Mouse (Mus musculus) liver, embryonic 12.5 days (tissue): ENCODE results near the gene Kank4. TPM values are rescaled to one million over a fixed set of nuclear protein-coding genes. Genes with fewer than 3 reads are reported as not detected.
"Not testable (repeated sequence)": the region's sequence is repeated elsewhere in the genome, so short reads cannot be mapped to it uniquely, and the experiment has no call there.

Experiments
- ATAC-seq: fragments of 200-750 bp; cut with Nextera tagmentation; 2 replicates; pipeline ENCODE4 v1.8.0; 2017; ENCODE audit warnings: moderate number of reproducible peaks, mild to moderate bottlenecking, moderate library complexity
- H3K27ac ChIP-seq: fragments of 300-500 bp; sonication (generic); 2 replicates; pipeline ENCODE4 v1.5.1; 2016; ENCODE audit warnings: mild to moderate bottlenecking
- H3K27me3 ChIP-seq: fragments of 300-500 bp; sonication (generic); replicated peaks from 2 replicates; pipeline ENCODE4 v1.6.1; 2016; ENCODE audit warnings: mild to moderate bottlenecking, moderate library complexity
- H3K36me3 ChIP-seq: fragments of 300-500 bp; sonication (generic); 2 replicates; pipeline ENCODE4 v1.6.1; 2016; ENCODE audit warnings: mild to moderate bottlenecking, moderate library complexity
- H3K4me1 ChIP-seq: fragments of 300-500 bp; sonication (generic); 2 replicates; pipeline ENCODE4 v1.6.1; 2016
- H3K4me2 ChIP-seq: fragments of 300-500 bp; sonication (generic); 2 replicates; pipeline ENCODE4 v1.6.1; 2016; ENCODE audit warnings: mild to moderate bottlenecking, moderate library complexity
- H3K4me3 ChIP-seq: fragments of 300-500 bp; sonication (generic); 2 replicates; pipeline ENCODE4 v1.5.1; 2016; ENCODE audit warnings: mild to moderate bottlenecking, moderate library complexity
- H3K9ac ChIP-seq: fragments of 300-500 bp; sonication (generic); 2 replicates; pipeline ENCODE4 v1.6.1; 2016; ENCODE audit warnings: mild to moderate bottlenecking, moderate library complexity
- H3K9me3 ChIP-seq: fragments of 300-500 bp; sonication (generic); replicated peaks from 2 replicates; pipeline ENCODE4 v1.6.1; 2016; ENCODE audit warnings: mild to moderate bottlenecking, moderate library complexity
- WGBS: fragments of 180-500 bp; shearing (Covaris S2); methylation state at CpG from one replicate; pipeline ENCODE4 v1.1.7; 2016; ENCODE audit not compliant: insufficient replicate concordance; 5-methylcytosine and 5-hydroxymethylcytosine counted together
- polyA plus RNA-seq: library from polyadenylated mRNA; unstranded; fragments of >200 nt; fragmentation: Nextera tagmentation; extraction: Ambion mirVana; gene quantifications from 2 replicates; pipeline ENCODE4 v1.2.1, GENCODE M21; 2016

Gene Kank4
- polyA plus RNA-seq, 1 experiment from 2014 or later = 0.10 TPM

GRCm38 (mm10) chr4:98845687-98846125 is 28.4 kb upstream of the Kank4 start:
- no peak overlapping the region for H3K4me2 ChIP-seq
- ATAC-seq = no peak
- 0 out of 2 replicates have a peak, but pooled peaks cover 2% of the 10 kb centered on the region for H3K9me3 ChIP-seq
- no peaks in the 10 kb centered on the region for H3K27me3 ChIP-seq
- H3K4me1 ChIP-seq = no peaks in the 10 kb centered on the region
- H3K27ac ChIP-seq = no peak overlapping the region
- no peak overlapping the region for H3K9ac ChIP-seq
- no peak overlapping the region for H3K4me3 ChIP-seq
- 68% methylated on average over 8 of the region's 8 CpGs for WGBS
- no peaks in the 10 kb centered on the region for H3K36me3 ChIP-seq

GRCm38 (mm10) chr4:98845201-98845600 is 27.9 kb upstream of the Kank4 start:
- ATAC-seq = no peak
- H3K27me3 ChIP-seq = no peaks in the 10 kb centered on the region
- H3K36me3 ChIP-seq = no peaks in the 10 kb centered on the region
- no peak overlapping the region for H3K27ac ChIP-seq
- no peaks in the 10 kb centered on the region for H3K4me1 ChIP-seq
- H3K4me2 ChIP-seq = no peak overlapping the region
- H3K9me3 ChIP-seq = 0 out of 2 replicates have a peak, but pooled peaks cover 2% of the 10 kb centered on the region
- no peak overlapping the region for H3K4me3 ChIP-seq
- no peak overlapping the region for H3K9ac ChIP-seq
- 55% methylated on average over 4 of the region's 4 CpGs for WGBS

GRCm38 (mm10) chr4:98843906-98844597 is 26.7 kb upstream of the Kank4 start:
- no peak for ATAC-seq
- H3K9ac ChIP-seq = no peak overlapping the region
- H3K4me1 ChIP-seq = no peaks in the 10 kb centered on the region
- no peaks in the 10 kb centered on the region for H3K27me3 ChIP-seq
- WGBS = 57% methylated on average over 7 of the region's 7 CpGs
- no peak overlapping the region for H3K27ac ChIP-seq
- H3K4me2 ChIP-seq = no peak overlapping the region
- no peaks in the 10 kb centered on the region for H3K36me3 ChIP-seq
- H3K4me3 ChIP-seq = no peak overlapping the region
- H3K9me3 ChIP-seq = 0 out of 2 replicates have a peak, but pooled peaks cover 2% of the 10 kb centered on the region

DNA sequence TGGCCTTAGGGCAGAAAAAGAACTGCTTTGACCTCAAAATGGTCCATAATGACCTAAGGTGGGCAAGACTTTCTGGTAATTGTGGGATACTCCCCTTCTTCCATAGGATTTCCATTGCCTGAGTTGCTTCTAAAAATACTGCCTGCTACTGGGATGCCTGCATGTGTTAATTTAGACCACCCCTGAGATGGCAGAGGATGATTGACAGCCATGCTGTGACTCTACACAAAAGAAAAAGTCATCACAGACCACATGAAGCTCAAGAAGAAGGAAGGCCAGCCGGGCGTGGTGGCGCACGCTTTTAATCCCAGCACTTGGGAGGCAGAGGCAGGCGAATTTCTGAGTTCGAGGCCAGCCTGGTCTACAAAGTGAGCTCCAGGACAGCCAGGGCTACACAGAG is 23.9 kb upstream of the Kank4 start:
- 72% methylated on average over 6 of the region's 6 CpGs for WGBS
- H3K9me3 ChIP-seq, H3K27me3 ChIP-seq, H3K4me2 ChIP-seq, H3K4me1 ChIP-seq, H3K27ac ChIP-seq, ATAC-seq, H3K4me3 ChIP-seq, H3K36me3 ChIP-seq, H3K9ac ChIP-seq: not testable (repeated sequence)

- Histone ChIP-seq H3K4me3 (no peak overlapping the region), H3K4me1 (no peaks in the 10 kb centered on the region), H3K4me2 (no peak overlapping the region), H3K36me3 (no peaks in the 10 kb centered on the region), H3K9me3 (no peaks in the 10 kb centered on the region), H3K9ac (no peak overlapping the region), H3K27ac (no peak overlapping the region), H3K27me3 (no peaks in the 10 kb centered on the region)
- 56% methylated on average over 6 of the region's 6 CpGs for WGBS
- no peak for ATAC-seq
Measured at GRCm38 (mm10) chr4:98840526-98840925, 23.2 kb upstream of the Kank4 start.

DNA sequence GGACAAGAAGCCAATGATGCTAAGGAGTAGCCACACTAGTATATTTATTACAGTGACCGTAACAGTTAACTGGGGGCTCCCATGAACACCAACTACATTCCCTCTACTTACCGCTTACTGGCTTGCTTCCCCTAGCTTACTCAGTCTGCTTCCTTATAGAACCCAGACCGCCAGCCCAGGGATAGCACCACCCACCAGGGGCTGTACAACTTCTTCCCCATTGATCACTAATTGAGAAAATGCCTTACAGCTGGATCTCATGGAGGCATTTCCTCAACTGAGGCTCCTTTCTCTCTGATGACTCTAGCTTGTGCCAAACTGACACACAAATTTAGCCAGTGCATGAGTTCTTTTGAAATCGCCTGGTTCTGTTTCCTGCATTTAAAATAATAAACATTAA is 21.6 kb upstream of the Kank4 start:
- no peak for ATAC-seq
- no peaks in the 10 kb centered on the region for H3K36me3 ChIP-seq
- H3K9ac ChIP-seq = no peak overlapping the region
- 65% methylated on average over 4 of the region's 4 CpGs for WGBS
- no peak overlapping the region for H3K27ac ChIP-seq
- no peaks in the 10 kb centered on the region for H3K4me1 ChIP-seq
- no peak overlapping the region for H3K4me3 ChIP-seq
- H3K27me3 ChIP-seq = no peaks in the 10 kb centered on the region
- no peaks in the 10 kb centered on the region for H3K9me3 ChIP-seq
- H3K4me2 ChIP-seq = no peak overlapping the region

DNA sequence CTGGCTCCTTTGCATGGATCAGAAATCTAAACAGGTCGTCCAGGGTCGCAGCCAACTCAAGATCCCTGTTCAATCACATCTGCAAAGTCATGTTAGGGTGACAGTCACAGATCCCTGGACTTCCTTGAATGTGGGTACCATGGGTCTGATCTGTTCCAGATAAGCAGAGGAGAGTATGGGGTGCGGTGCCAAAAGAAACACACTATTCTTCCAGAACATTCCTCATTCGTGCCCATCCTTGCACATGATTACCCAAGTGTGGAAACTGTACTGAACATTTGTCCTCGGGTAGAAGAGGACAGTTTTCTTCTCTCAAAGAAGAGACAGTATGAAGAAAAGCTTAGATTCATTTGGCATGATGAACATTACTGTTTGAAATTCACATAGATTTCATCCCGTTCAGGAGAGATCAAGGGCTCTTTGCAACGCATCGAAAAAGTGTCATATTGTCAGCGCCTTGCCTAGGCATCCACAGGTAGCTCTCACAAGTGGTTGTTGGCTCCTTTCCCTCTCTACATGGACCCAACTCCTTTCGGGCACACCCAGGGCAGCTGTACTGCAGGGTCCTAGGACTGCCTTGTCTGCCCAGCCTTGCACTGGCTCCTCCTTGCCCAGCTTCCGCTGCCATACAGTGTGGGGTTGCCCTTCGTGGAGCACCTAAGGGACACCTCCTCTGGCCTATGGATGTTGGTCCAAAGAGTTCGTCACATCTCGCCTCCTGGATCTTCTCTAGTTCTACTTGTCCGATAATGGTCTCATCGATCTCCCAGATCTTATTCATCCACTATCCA is 20.6 kb upstream of the Kank4 start:
- Histone ChIP-seq H3K36me3 (no peaks in the 10 kb centered on the region), H3K4me1 (no peaks in the 10 kb centered on the region), H3K4me2 (no peak overlapping the region), H3K27ac (no peak overlapping the region), H3K9ac (no peak overlapping the region), H3K27me3 (no peaks in the 10 kb centered on the region), H3K4me3 (no peak overlapping the region), H3K9me3 (no peaks in the 10 kb centered on the region)
- 70% methylated on average over 16 of the region's 16 CpGs for WGBS
- ATAC-seq = no peak

DNA sequence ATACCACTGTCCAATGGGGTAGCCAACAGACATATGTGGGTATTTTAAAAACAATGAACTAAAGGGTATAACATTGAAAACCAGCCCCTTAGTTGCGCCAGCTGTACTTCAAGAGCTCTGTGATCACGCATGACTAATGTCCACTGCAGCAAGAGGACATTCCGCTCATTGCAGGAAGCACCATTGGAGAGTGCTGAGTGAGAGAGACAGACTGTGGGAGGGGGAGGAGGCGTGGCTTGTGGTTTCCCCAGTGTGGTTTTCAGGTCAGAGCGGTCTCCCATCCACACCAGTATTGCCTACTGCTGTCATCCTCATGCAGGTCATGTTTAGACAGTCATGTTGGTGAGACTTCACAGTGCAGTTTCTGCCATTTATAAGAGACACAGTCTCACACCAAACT is 19.2 kb upstream of the Kank4 start:
- Histone ChIP-seq H3K27me3 (no peaks in the 10 kb centered on the region), H3K36me3 (no peaks in the 10 kb centered on the region), H3K4me1 (no peaks in the 10 kb centered on the region), H3K9ac (no peak overlapping the region), H3K4me2 (no peak overlapping the region), H3K9me3 (no peaks in the 10 kb centered on the region), H3K4me3 (no peak overlapping the region), H3K27ac (no peak overlapping the region)
- WGBS = 9% methylated on average over 5 of the region's 5 CpGs
- ATAC-seq = no peak

DNA sequence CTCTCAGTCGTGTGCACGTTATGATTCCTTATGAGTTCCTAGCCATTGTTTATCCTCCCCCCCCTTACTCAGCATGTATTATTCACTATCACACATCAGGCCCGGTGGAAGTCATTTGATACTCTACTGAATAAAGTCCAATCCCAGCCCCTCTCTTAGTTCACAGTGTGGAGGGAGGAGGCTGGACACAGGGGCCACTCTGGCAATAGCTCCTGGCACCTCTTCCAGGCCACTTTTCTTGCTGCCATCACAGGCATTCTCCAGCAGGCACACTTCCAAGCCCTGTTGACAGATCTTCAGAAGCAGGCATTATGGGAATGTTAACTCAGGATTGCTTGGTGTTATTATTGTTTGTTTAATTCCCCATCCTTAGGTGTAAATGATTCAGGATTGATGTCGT is 17.4 kb upstream of the Kank4 start:
- Histone ChIP-seq H3K4me3 (no peak overlapping the region), H3K9me3 (no peaks in the 10 kb centered on the region), H3K4me2 (no peak overlapping the region), H3K9ac (no peak overlapping the region), H3K4me1 (no peaks in the 10 kb centered on the region), H3K27ac (no peak overlapping the region), H3K27me3 (no peaks in the 10 kb centered on the region), H3K36me3 (no peaks in the 10 kb centered on the region)
- no peak for ATAC-seq
- 53% methylated on average over 4 of the region's 4 CpGs for WGBS

GRCm38 (mm10) chr4:98831726-98832125 is 14.4 kb upstream of the Kank4 start:
- ATAC-seq = no peak
- H3K27me3 ChIP-seq = no peaks in the 10 kb centered on the region
- H3K4me2 ChIP-seq = no peak overlapping the region
- H3K9me3 ChIP-seq = no peaks in the 10 kb centered on the region
- H3K9ac ChIP-seq = no peak overlapping the region
- no peaks in the 10 kb centered on the region for H3K4me1 ChIP-seq
- WGBS = 48% methylated on average over 1 of the region's 1 CpGs
- H3K4me3 ChIP-seq = no peak overlapping the region
- no peaks in the 10 kb centered on the region for H3K36me3 ChIP-seq
- no peak overlapping the region for H3K27ac ChIP-seq

DNA sequence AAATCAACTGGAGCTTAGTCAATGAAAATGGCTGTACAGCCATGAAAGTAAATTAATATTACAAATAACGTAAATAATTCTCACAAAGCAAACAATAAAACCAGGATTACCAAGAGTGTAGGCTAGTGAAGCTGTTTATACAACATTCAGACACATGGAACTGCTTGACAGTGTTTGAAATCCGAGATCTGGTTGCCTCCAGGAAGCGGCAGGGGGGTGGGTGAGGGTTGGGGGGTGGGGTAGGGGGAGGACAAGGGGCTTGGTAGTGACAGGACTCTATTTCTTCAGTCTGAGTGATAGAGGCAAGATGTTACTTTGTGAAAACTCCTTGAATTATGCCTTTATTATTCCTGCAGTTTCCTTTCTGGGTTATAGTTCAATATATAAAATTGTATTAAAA is 9.4 kb upstream of the Kank4 start:
- Histone ChIP-seq H3K9ac (no peak overlapping the region), H3K4me2 (no peak overlapping the region), H3K27me3 (no peaks in the 10 kb centered on the region), H3K36me3 (no peaks in the 10 kb centered on the region), H3K9me3 (no peaks in the 10 kb centered on the region), H3K27ac (no peak overlapping the region), H3K4me3 (no peak overlapping the region), H3K4me1 (no peaks in the 10 kb centered on the region)
- WGBS = 38% methylated on average over 3 of the region's 3 CpGs
- no peak for ATAC-seq

DNA sequence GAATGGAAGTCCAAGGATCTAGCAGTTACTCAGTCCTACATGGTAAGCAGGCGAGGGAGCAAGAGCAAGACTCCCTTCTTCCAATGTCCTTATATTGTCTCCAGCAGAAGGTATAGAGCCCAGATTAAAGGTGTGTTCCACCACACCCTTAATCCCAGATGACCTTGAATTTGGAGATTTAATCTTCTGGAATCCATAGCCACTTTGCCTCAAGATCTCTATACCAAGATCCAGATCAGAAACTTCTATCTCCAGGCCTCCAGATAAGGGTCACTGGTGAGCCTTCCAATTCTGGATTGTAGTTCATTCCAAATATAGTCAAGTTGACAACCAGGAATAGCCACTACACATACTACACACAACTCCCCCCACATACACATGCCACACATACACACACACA is 6.4 kb upstream of the Kank4 start, which contains the start of gene I0C0044D17Rik:
TSS of gene I0C0044D17Rik (minus strand) at position 101 of the 400 bp plus-strand sequence.
- not testable (repeated sequence) for H3K4me2 ChIP-seq, H3K4me1 ChIP-seq, H3K9ac ChIP-seq, ATAC-seq, H3K4me3 ChIP-seq, H3K27ac ChIP-seq, H3K36me3 ChIP-seq, H3K9me3 ChIP-seq
- WGBS = 52% methylated on average over 1 of the region's 1 CpGs
- peaks cover 14% of the 10 kb centered on the region for H3K27me3 ChIP-seq
